In genomic region chr1:43092056-43093015, GRCm38 (mm10) we compare ENCODE assay signal across 8 mouse cellular contexts. TPM values are rescaled to one million over a fixed set of nuclear protein-coding genes. Genes with fewer than 3 reads are reported as not detected.
DNase-seq lines count a peak whose midpoint lies in the region; ATAC-seq and TF ChIP-seq lines count a peak whose summit lies in the region.

No protein-coding gene starts in this region.

- no peaks in the 10 kb centered on the region for H3K27me3 ChIP-seq in forebrain, embryonic 15.5 days
- no peaks in the 10 kb centered on the region for H3K27me3 ChIP-seq in liver, postnatal 0 days (ENCODE audit: insufficient read depth, low read length)
- no peaks in the 10 kb centered on the region for H3K27me3 ChIP-seq in neural tube, embryonic 13.5 days
- no peaks in the 10 kb centered on the region for H3K27me3 ChIP-seq in testis, adult 2 months (ENCODE audit: control insufficient read depth, insufficient read depth, low read length)

- H3K9ac ChIP-seq in forebrain, embryonic 15.5 days (replicated peaks): peak overlapping the region; percentile 84
- H3K9ac ChIP-seq in liver, postnatal 0 days (replicated peaks): peak overlapping the region; percentile 82
- H3K9ac ChIP-seq in neural tube, embryonic 13.5 days: peak overlapping the region; percentile 90

- peak overlapping the region; percentile 77 for H3K27ac ChIP-seq in forebrain, embryonic 15.5 days (replicated peaks)
- H3K27ac ChIP-seq in liver, postnatal 0 days (ENCODE audit: low read depth): peak overlapping the region; percentile 87
- H3K27ac ChIP-seq in neural tube, embryonic 13.5 days (replicated peaks): peak overlapping the region; percentile 89
- H3K27ac ChIP-seq in testis, adult 2 months (ENCODE audit: control insufficient read depth, insufficient read depth, low read depth, low read length): peak overlapping the region; percentile 81

- peak; percentile 29 for DNase-seq in ES-CJ7 (ENCODE audit: low read depth, low spot score)
- peak; percentile 83 for DNase-seq in cerebellum, adult 11-12 months
- peak; percentile 75 to 85 for DNase-seq in heart, postnatal 14 days
- DNase-seq in layer of hippocampus, adult 11-12 months (ENCODE audit: low spot score): peak; percentile 69
- peak; percentile 73 for DNase-seq in liver, postnatal 0 days

- TF ChIP-seq POLR2A in testis, adult 2 months (IDR thresholded peaks at IDR 0.05; ENCODE audit: control insufficient read depth, low read depth, low read length): no peak; the same call in 1 of the 2 replicates

- peak overlapping the region; percentile 73 for H3K4me2 ChIP-seq in forebrain, embryonic 15.5 days (replicated peaks)
- peak overlapping the region; percentile 92 for H3K4me2 ChIP-seq in liver, postnatal 0 days (ENCODE audit: low read depth, low read length)
- H3K4me2 ChIP-seq in neural tube, embryonic 13.5 days: peak overlapping the region; percentile 82

- H3K4me1 ChIP-seq in forebrain, embryonic 15.5 days: peaks cover 34% of the 10 kb centered on the region
- peaks cover 13% of the 10 kb centered on the region for H3K4me1 ChIP-seq in liver, postnatal 0 days (ENCODE audit: insufficient read depth)
- peaks cover 38% of the 10 kb centered on the region for H3K4me1 ChIP-seq in neural tube, embryonic 13.5 days (replicated peaks)
- H3K4me1 ChIP-seq in testis, adult 2 months (ENCODE audit: control insufficient read depth, insufficient read depth, low read length): peaks cover 15% of the 10 kb centered on the region

- intact Hi-C loops in heart, postnatal 14 days (cut with DNase I): loop anchor here (10.0 kb wide), 1 partner anchor 1462 kb away; the partner anchor contains the start of gene Gulp1

- H3K4me3 ChIP-seq in forebrain, embryonic 15.5 days: peak overlapping the region; percentile 68
- peak overlapping the region; percentile 73 for H3K4me3 ChIP-seq in liver, postnatal 0 days (ENCODE audit: low read depth, low read length)
- peak overlapping the region; percentile 70 for H3K4me3 ChIP-seq in neural tube, embryonic 13.5 days
- peak overlapping the region; percentile 93 for H3K4me3 ChIP-seq in testis, adult 2 months (ENCODE audit: control insufficient read depth, low read depth, low read length)

- WGBS in forebrain, embryonic 15.5 days: under 1% methylated on average over 94 of the region's 102 CpGs
- under 1% methylated on average over 79 of the region's 102 CpGs for WGBS in liver, postnatal 0 days (ENCODE audit: insufficient replicate concordance)
- WGBS in neural tube, embryonic 13.5 days: under 1% methylated on average over 92 of the region's 102 CpGs

- ATAC-seq in forebrain, embryonic 15.5 days (replicated peaks): peak; percentile 89
- ATAC-seq in liver, postnatal 0 days: peak; percentile 92
- peak; percentile 88 for ATAC-seq in neural tube, embryonic 13.5 days (ENCODE audit: low read depth)

- H3K36me3 ChIP-seq in forebrain, embryonic 15.5 days: no peaks in the 10 kb centered on the region
- no peaks in the 10 kb centered on the region for H3K36me3 ChIP-seq in liver, postnatal 0 days (replicated peaks; ENCODE audit: insufficient read depth, low read length)
- no peaks in the 10 kb centered on the region for H3K36me3 ChIP-seq in neural tube, embryonic 13.5 days
- no peaks in the 10 kb centered on the region for H3K36me3 ChIP-seq in testis, adult 2 months (ENCODE audit: control insufficient read depth, insufficient read depth, low read length)

- TF ChIP-seq CTCF in liver, postnatal 0 days (IDR thresholded peaks at IDR 0.05; ENCODE audit: low read depth): no peak
- TF ChIP-seq CTCF in testis, adult 2 months (IDR thresholded peaks at IDR 0.05; ENCODE audit: control insufficient read depth, insufficient read depth, insufficient replicate concordance, low read depth, low read length): no peak

- no peaks in the 10 kb centered on the region for H3K9me3 ChIP-seq in forebrain, embryonic 15.5 days
- no peaks in the 10 kb centered on the region for H3K9me3 ChIP-seq in liver, postnatal 0 days (ENCODE audit: low read length)
- H3K9me3 ChIP-seq in neural tube, embryonic 13.5 days: no peaks in the 10 kb centered on the region

- no peak for TF ChIP-seq EP300 in liver, postnatal 0 days (IDR thresholded peaks at IDR 0.05; ENCODE audit: low read depth)

RNA-seq across cellular contexts. Expression of gene Tgfbrap1, which starts 6.1 kb away (rescaled TPM):
- polyA plus RNA-seq in forebrain, embryonic 15.5 days (2015; fragmentation: Nextera tagmentation; extraction: Ambion mirVana): 18.1 and 18.2 TPM in 2 replicates
- 10 to 100 TPM; 13.9 to 15.7 TPM for total RNA-seq in heart, postnatal 14 days (2021)
- polyA plus RNA-seq in liver, postnatal 0 days (2015; fragmentation: Nextera tagmentation; extraction: Ambion mirVana): 2.6 TPM in 2 replicates
- polyA plus RNA-seq in neural tube, embryonic 13.5 days (2015; fragmentation: Nextera tagmentation; extraction: Ambion mirVana): 13.6 and 14.2 TPM in 2 replicates
- polyA plus RNA-seq in testis, adult 2 months (2012; rRNA removed): 7.4 and 8.0 TPM in 2 replicates

RNA-seq across cellular contexts. Expression of gene AI597479, which starts 6.2 kb away (rescaled TPM):
- 47.8 and 53.5 TPM in 2 replicates for polyA plus RNA-seq in forebrain, embryonic 15.5 days (2015; fragmentation: Nextera tagmentation; extraction: Ambion mirVana)
- 10 to 100 TPM; 15.3 to 15.4 TPM for total RNA-seq in heart, postnatal 14 days (2021)
- polyA plus RNA-seq in liver, postnatal 0 days (2015; fragmentation: Nextera tagmentation; extraction: Ambion mirVana): 4.9 and 5.0 TPM in 2 replicates
- polyA plus RNA-seq in neural tube, embryonic 13.5 days (2015; fragmentation: Nextera tagmentation; extraction: Ambion mirVana): 38.6 and 41.6 TPM in 2 replicates
- 8.6 and 10.7 TPM in 2 replicates for polyA plus RNA-seq in testis, adult 2 months (2012; rRNA removed)

Comparison
In these comparisons a context has a peak if more than half of its experiments do, and no peak if none do; other contexts are left out.
1. Peak in every context shown above with its lines: DNase-seq, ATAC-seq, H3K4me3 ChIP-seq and H3K27ac ChIP-seq.
2. DNase-seq: peak in every context shown above with its lines; median percentile 83 in cerebellum, adult 11-12 months; 80 in heart, postnatal 14 days; 73 in liver, postnatal 0 days; 69 in layer of hippocampus, adult 11-12 months; 29 in ES-CJ7.